Mouse (Mus musculus) erythroblast, embryonic 14.5 days (primary cell): ENCODE results near the gene Phf23.

ENCODE experiments used
- GATA1 ChIP-seq: IDR thresholded peaks from 2 replicates; pipeline ENCODE4 v1.6.1; 2012; ENCODE audit warnings: low read length, inconsistent platforms, mixed read lengths
- TAL1 ChIP-seq: IDR thresholded peaks from 3 replicates; pipeline ENCODE4 v1.6.1; 2012; ENCODE audit warnings: low read length, inconsistent platforms, mixed read lengths

- TF ChIP-seq GATA1: peak; percentile 81
- TF ChIP-seq TAL1: no peak
Observed at GRCm38 (mm10) chr11:69979827-69980195, 15.8 kb upstream of the Phf23 start.
